Mouse (Mus musculus) embryonic stem cell, embryonic (primary cell): Measurements from ENCODE around the gene Olfr1095.

ENCODE experiments used
- CTCF ChIA-PET, 4 experiments: fragments of 300-600 bp in 2 of 4; fragments of 350-600 bp in 2 of 4; sonication (Branson Sonifier 250); formaldehyde crosslinking; loops; one replicate each; lab custom pipeline; 2022; ENCODE audit warnings: inconsistent platforms in 2 of 4; lab: Charles Lee
- POLR2A ChIA-PET, 4 experiments: fragments of 300-600 bp in 2 of 4; fragments of 350-600 bp in 2 of 4; sonication (Branson Sonifier 250); formaldehyde crosslinking; loops; one replicate each; lab custom pipeline; 2022; ENCODE audit warnings: antibody characterized with exemption in 4 of 4, inconsistent platforms in 1 of 4; lab: Charles Lee

Olfr1095 gene

GRCm38 (mm10) chr2:86851596-86851995 lies at the start of gene Olfr1095:
Olfr1095 (minus strand) TSS chr2:86851696.
- ChIA-PET CTCF (interaction anchor here in 1 of 4 experiments (0.5 kb wide), 1 partner anchor 105 kb away, joined by 3 read pairs; no protein-coding TSS in a partner anchor), POLR2A (no interaction called here)

GRCm38 (mm10) chr2:86892116-86892515 lies 40.6 kb upstream of the Olfr1095 start, which contains the start of gene Olfr1097:
Olfr1097 (minus strand) TSS chr2:86892216.
- ChIA-PET POLR2A (no interaction called here), CTCF (no interaction called here)

GRCm38 (mm10) chr2:86874702-86875101 lies 23.2 kb upstream of the Olfr1095 start, which contains the start of gene Gm13723:
Gm13723 (minus strand) TSS chr2:86874802.
- CTCF ChIA-PET = no interaction called here
- POLR2A ChIA-PET = no interaction called here

- ChIA-PET POLR2A (no interaction called here), CTCF (no interaction called here)
Observed at GRCm38 (mm10) chr2:86824363-86824762, 27.1 kb downstream of the Olfr1095 start, which contains the start of gene Olfr1094. Olfr1094 (plus strand) TSS chr2:86824663.

- ChIA-PET CTCF (no interaction called here), POLR2A (no interaction called here)
Observed at GRCm38 (mm10) chr2:86809918-86810317, 41.6 kb downstream of the Olfr1095 start, which contains the start of gene Olfr141. Olfr141 (minus strand) TSS chr2:86810018.
